Mouse (Mus musculus) heart, postnatal 36 days (tissue): ENCODE results near the gene Gas7. TPM values are rescaled to one million over a fixed set of nuclear protein-coding genes. Genes with fewer than 3 reads are reported as not detected.
A peak's percentile ranks its signal among the peaks of the same experiment; 100 is the strongest.

ENCODE experiments used
- DNase-seq, 2 experiments: peaks; one replicate each; pipeline ENCODE4 v3.0.0; 2021 to 2022
- intact Hi-C: fragments of 180-260 bp; cut with DNase I; formaldehyde crosslinking; loops from one replicate; pipeline ENCODE4 v1.15.1; 2025
- total RNA-seq, 2 experiments: library from RNA; stranded (reverse); gene quantifications; 2 replicates each; pipeline ENCODE4 v1.2.3; 2021

Gene Gas7
- total RNA-seq, 2 experiments from 2014 or later, result 10.2 to 10.3 TPM

DNA sequence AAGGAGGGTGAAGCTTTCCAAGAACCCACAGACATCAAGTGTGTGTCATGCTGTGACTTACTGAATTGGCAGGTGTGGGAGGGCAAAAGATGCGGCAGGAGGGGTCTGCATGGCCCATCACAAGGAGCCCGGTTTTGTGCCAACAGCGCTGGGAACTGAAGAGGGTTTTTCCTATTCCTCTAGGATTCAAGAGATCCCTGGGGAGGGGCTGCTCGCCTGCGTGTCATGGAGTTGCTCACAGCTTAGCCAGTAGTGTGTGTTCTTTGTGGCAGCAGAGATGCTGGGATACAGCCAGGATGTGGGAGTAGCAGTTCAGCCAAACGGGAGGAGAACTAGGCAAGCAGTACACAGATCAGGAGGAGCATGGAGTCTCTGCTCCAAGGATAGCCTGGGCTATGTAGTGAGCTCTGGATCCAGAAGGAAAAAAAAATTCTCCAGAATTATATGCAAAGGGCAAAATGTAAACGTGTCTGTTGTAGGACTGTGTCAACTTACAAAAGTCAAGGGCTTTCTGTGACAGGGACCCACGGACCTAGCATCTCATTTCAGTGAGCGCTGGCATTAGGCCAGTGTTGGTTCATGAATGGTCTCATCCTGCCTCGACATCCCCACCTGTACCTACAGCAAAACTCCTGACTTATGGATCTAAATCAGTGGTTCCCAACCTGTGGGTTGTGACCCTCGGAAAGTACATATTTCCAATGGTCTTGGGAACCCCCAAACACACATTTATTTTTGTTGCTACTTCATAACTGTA, 193.6 kb downstream of the Gas7 start:
- intact Hi-C loops, result loop anchor here (5.0 kb wide), 2 partner anchors 112 to 537 kb away; no protein-coding TSS in a partner anchor
- peak in 1 of 2 experiments; percentile 37 for DNase-seq

DNA sequence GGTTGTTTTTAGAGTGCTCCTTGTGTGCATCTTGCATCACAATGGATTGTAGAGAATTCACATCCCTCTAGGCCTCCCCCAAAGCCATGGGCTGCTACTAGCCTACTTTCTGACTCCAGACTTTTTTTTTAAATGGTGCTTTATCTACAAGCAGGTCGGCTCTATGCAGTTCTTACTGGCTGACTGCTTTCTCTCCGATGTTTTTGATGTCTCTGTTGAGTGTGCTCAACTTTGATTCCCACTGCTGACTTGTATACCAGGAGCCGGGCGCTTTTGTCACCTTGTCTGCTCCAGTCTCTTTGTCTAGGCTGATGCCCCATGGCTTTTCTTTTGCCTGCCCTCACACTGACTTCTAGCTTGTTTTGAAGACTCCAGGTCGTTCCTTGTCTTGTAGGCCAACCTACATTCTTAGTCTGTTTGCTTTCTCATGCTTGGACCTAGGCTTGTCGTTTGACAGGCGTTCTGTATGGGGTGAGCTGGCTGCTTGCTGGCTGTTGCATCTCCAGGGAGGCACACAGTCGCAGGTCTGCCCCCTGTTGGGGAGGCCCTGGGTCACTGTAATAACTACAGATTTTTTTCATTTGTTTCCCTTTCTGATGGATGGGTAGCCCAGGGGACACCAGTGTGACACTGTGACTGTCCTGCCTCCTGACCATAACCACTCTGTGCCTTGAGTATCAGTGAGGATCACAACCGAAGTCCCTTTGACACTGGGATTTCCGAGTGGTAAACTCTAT, 194.9 kb downstream of the Gas7 start:
- DNase-seq, result no peak
- intact Hi-C loops, result loop anchor here (5.0 kb wide), 2 partner anchors 113 to 538 kb away; no protein-coding TSS in a partner anchor

DNA sequence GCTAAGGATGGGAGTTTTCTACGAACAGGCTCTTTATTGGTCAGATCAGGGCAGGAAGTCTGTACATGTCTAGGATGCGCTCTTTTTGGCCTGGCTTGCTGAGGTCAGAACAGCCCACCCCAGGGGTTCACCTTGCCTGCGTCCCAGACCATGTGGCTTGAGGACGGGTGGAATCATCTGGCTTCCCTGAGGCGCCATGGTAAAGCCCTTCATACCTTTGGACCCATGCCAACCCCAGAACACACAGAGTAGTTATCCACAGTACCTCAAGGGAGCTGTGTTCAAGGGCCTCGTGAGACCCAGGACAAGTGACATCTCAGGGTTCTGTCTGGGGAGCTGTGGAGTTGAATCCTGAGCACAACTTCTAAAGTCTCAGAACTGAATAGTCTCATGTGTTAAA, 196.5 kb downstream of the Gas7 start:
- DNase-seq, result no peak
- intact Hi-C loops, result no loop called here

DNA sequence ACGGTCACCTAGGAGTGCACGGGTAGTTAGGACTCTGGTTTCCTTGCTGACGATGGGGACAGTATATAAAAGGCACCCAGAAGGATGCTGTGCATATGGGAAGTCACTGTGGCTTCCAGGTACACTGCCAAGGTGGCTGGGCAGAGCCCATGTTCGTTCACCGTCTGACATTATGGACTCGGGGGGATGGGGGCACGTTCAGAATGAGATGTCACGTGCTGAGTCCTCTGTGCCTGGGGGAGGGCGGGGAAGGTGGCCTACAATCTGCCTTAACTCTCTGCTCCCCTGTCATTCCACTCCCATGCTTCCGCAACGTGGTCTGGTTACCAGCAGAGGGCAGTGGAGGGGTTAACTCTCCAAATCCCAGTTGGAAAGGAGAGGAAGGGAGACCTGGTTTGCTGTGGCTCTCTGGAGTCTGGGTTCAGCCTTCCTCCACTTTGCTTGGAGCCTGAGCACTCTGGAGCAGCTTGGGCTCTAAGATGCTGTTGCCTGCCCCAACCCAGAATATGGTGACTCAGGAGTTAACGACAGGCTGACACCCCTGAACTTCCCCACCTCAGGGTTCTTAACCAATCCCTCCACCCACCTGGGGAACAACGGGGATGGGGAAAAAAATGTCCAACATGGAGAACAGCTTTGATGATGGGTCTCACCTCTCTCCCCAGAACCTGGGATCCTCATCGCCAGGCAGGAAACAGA, 197.1 kb downstream of the Gas7 start:
- DNase-seq, result no peak

DNA sequence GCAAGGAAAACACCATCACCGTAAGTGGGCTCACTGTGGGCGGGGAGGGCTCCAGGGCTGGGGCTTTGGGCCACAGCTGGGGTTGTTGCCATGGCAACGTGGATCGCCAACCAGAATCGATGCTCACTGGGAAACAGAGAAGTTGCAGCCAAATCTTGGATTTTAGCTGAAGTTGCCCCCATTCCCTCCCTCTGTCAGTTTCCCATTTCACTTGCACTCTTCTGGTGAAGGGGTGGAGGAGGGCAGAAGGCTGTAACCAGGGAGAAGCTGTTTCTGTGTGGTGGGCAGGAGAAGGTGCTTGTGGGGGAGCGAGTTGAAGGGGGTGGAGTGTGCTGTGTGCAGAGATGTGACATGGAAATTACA, 197.6 kb downstream of the Gas7 start:
- intact Hi-C loops, result no loop called here
- no peak for DNase-seq

More for the DNA sequence above, 197.1 kb downstream of the Gas7 start:
- intact Hi-C loops, result no loop called here

DNA sequence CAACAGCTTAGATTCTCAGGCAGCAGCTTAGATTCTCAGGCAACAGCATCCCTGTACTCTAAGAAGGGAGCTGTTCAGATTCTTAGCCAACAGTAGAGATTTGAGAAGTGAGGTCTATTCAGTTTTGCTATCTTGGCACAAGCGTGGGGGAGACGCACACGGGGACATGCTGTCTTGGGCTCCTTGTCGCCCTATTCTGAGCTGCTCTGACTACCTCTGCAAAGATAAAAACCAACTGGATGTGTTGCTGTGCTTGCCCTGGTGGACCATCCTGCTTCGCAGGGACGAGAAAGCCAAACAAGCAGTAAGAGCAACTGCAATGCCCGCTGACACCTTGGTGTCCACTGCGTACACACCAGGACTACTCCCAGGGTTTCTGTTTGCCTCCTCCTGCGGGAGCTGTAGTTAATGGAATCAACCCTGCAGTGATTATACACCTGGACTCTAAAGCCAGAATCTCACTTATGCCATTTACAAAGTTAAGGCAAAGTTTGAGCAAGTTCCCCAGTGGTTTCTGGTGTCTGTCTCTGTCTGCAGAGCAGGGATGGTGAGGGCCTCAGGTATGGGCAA, 198.4 kb downstream of the Gas7 start:
- DNase-seq, result no peak
- intact Hi-C loops, result no loop called here

DNA sequence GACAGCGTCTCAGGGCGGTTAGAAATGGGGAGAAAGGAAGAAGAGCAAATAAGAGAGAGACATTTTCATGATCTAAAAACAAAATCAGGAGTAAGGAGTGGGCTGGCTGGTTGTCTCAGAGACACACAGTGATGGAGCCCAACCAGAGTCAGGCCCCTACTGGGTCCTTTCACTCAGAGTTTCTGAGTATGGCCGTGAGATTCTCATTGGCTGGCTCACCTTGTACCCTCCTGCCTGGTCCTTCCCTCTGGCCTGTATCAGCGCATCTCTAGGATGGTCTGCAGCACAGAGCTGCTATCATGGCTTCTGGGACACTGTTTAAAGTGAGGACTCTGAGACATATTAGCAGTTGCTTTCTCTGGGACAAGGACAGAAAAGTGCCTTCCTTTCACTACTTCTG, 199.3 kb downstream of the Gas7 start:
- DNase-seq, result no peak
- intact Hi-C loops, result no loop called here

DNA sequence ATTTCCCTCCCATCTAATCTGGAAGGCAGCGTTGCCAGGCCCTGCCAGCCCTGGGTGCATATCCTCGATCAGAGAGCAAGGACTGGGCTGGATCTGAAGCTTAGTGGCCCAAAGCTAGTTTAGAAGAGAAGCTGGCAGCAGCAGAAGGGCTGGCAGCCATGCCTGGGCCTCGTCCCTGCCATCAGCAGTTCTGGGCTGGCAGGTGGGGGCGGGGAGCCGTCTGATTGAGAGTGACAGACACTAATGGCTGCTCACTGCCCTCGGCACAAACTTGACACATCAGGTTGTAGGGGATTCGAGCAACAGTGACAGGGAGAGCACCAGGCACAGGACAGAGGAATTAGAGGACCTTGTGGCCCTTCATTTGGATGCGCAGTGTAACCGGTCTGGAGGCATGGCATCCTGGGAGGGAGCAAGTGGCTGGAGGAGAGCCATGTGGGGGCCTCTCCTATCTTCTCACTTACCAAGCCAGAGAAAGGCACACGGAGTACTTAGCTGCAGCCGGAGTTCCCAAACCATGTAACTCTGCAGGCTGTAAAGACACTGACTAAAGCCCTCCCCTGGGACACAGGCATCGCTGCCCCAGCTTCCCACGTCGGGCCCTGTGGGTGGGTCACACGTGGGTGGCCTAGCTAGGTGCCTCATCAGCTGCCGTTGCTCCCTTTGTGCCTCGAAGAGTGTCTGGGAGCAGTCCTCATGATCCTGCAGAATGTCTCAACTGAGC, 200.2 kb downstream of the Gas7 start:
- no peak for DNase-seq
- intact Hi-C loops, result loop anchor here (5.0 kb wide), 1 partner anchor 157 kb away; no protein-coding TSS in a partner anchor

DNA sequence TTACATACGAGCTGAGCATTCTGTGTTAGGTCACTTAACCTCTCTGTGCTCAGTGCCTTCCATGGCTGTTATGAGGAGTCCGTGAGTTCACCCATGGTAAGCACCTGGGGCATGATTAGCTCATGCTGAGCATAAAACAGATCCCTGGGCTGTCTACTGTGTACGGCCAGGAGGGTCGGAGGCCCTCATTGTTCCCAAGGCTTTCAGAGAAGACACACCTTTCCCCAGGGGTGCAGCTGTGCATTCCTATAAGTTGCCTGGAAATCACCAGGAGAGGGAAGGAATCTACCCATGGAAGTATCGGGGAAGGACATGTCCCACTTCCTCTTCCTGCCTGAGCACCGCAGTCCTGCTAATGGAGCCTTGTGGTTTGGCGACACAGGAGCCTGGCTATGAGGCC, 201.1 kb downstream of the Gas7 start:
- DNase-seq, result no peak
- intact Hi-C loops, result loop anchor here (5.0 kb wide), 1 partner anchor 156 kb away; no protein-coding TSS in a partner anchor

DNA sequence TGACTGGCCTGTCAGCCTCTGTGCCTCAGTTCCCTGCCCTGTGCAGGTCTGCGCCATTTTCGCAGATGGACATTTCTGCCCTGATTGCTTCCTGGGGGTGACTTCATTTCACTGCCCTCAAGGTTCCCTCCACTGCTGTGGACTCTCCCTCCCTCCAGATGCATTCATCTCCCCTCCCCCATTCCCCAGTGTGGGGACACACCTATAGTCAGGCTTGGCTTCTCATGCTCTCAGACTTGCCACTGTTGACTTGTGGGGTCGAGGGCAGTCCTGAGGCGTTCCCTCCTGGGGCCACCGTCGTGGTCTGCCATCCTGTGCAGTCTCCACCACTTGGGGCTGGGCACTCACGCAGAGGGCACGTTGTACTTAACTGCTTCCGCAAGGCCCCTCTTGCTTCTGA, 201.6 kb downstream of the Gas7 start:
- intact Hi-C loops, result loop anchor here (1.0 to 5.0 kb wide), 2 partner anchors 19 to 155 kb away; no protein-coding TSS in a partner anchor
- DNase-seq, result no peak

DNA sequence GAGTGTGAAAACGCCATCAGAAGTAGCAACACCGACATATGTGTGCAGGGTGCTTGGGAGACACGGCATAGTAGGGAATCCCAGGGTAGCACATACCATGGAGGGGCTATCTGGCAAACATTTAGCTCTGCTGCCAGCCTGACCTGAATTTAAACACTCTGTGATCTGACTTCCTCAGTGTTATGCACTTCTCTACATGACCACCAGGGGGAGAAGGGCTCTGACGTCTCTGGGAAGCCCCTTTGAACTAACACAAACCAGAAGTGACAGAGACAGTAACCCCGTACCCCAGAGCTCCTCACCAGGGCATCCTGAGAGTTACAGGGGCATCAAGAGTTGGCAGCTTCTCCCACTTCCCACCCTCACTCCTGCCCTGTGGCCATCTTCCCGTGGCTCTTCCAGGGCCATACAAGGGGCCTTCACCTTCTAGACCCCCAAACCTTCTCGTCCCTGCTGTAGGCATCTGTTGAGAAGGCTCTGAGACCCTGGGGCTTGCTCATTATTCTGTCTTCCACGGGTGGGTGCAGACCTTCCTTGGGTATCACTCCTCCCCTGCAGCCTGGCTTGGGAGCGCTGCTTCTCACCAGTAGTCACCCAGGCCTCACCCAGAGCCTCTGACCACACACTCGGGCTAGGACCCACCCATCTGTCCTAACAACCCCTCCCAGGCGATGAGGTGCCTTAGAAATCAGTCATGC, 202.6 kb downstream of the Gas7 start:
- intact Hi-C loops, result loop anchor here (1.0 to 5.0 kb wide), 2 partner anchors 18 to 154 kb away; no protein-coding TSS in a partner anchor
- DNase-seq, result peak; percentile 34 to 38

DNA sequence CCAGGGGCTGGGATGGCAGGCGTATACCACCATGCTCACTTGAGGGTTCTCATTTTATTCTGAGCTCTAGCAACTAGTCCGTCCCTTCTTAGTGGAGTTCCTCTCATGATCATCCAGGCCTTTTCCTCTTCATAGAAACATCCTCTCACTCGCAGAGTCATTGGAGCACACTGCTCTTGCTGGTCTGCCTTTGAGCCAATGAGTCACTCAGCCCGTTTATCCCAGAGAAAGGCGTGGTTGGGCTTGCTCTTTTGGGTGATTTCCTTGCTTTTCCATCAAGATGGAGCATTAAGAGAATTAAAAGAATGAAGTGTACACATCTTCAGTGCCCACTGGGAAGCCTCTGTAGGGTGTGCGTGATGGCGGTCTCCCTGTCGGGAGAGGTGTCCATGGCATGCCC, 206.2 kb downstream of the Gas7 start:
- DNase-seq, result no peak
- intact Hi-C loops, result no loop called here

DNA sequence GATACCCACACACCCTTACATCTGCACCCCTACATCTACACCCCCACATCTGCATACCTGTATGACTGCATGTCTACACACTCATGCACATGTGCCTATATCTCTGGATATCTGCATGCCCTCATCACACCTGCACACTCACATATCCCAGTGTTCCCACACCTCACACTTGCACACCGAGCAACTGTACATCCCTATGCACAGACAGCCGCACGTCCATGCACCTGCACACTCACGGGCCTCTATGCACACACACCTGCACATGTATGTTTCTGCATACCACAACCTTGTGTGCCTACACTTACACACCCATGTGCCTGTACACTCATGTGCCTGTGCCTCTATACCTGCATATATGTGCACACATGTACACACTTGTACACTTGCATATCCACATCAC, 208.2 kb downstream of the Gas7 start:
- no peak for DNase-seq
- intact Hi-C loops, result no loop called here

DNA sequence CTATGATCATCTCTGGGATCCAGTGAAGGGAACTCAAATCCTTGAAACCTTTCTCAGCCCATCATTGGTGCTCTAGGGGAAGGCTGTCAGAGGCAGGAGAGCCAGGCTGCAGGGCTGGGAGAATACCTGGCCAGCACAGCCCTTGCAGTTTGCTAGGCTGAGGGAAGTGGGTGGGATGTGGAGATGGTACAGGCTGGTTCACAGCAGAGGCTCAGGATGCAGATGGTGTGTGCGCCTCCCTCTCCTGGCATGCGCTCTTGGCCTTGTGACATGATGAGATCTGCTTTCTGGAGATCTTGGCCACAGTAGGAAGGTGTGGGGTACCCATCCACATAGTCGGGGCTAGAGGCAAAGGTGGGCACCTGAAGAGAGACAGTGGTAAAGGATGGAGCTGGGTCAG, 209.0 kb downstream of the Gas7 start:
- DNase-seq, result no peak
- intact Hi-C loops, result no loop called here

DNA sequence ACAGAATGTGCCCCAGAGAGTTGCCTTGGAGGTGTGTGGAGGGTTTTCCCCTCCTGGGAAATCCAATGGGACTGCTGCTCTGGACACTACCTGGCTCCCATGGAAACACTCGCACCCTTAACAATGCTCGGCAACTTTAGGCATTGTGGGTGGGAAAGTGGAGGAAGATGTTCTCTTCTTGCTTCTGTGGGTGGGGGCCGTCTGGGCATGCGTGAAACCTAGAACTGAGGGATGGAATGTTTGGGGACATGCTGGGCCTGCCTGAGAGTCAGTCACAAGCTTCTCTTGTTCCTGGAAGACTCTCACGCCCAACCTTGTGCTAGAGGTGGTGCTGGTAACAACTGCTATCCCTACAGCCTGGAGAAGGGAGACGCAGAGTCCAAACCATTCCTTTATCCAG, 209.7 kb downstream of the Gas7 start:
- intact Hi-C loops, result no loop called here
- DNase-seq, result no peak

DNA sequence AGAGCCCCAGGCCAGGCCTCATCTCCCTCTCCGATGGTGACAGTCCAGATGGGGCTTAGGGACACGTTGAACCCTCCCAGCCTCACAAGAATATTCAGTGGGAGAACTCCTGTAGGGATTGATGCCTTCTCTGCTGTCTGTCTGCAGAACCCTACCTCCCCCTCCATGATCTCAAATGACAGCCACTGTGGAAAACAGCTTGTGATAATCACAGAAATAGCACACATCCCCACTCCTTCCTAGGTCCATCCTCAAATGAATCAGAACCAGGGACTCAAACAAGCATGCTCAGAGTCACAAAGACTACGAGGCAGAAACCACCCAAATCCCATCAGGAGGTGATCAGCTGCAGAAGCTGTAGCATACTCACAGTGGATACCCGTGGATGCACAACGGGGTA, 210.9 kb downstream of the Gas7 start:
- intact Hi-C loops, result no loop called here
- DNase-seq, result no peak

DNA sequence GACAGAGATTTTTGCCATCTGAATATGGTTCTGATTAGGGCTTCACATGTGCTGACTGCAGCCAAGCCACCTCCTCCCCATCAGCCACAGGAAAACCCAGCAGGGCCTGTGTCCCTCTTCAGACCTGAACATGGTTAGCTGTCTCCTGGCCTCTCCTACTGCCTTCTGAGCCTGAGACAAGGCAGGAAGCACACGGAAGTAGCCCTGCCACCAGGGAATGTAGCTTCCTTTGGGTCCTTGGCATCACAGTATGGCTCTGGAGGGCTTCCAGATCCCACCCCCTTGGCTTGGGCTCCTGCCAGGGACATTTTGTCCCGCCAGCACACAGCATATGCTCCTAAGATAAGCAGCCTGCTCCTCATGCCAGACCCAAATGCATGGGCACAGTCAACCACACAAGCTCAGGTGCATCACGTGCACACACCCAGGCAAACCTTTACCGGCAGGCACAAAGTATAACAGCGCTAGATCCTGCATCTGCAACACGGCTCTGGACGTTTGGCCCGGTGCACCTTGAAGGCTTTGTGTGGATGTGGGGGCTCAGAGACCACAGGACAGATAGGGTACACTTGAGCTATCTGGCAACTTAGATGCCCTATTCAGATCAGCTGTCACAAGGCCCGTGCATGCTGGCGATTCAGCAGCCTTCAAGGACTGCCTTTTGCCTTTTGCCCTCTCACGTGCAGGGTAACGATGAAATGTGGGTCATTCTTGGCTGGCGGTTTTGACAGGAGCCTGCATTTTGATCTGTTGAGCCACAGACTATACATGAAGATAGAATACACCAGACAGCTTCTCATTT, 212.5 kb downstream of the Gas7 start:
- DNase-seq, result peak; percentile 73 to 80
- intact Hi-C loops, result no loop called here

DNA sequence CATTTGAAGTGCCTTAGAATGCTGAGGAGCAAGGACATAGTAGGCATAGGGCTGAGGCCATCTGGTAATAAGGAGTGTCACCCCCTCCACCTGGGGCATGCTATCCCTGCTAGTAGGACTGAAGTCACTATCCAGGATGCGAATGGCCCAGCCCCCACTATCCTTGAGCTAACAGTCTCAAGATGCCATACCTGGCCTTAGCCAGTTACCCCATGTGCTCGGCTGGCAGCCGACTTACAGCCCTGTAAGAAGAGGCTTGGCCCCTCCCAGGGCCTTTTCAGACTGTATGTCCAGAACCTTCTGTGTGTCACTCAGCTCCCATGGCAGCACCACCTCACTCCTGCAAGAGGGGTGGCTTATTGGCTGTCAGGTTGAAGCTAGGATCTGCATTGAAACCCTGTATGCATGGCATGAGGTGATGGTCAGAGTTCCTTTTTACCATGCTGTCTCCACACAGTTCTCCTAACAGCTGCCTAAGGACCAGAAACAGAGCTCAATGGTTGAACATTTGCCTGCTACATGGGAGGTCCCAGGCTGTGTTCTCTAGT, 213.3 kb downstream of the Gas7 start:
- intact Hi-C loops, result no loop called here
- DNase-seq, result no peak

DNA sequence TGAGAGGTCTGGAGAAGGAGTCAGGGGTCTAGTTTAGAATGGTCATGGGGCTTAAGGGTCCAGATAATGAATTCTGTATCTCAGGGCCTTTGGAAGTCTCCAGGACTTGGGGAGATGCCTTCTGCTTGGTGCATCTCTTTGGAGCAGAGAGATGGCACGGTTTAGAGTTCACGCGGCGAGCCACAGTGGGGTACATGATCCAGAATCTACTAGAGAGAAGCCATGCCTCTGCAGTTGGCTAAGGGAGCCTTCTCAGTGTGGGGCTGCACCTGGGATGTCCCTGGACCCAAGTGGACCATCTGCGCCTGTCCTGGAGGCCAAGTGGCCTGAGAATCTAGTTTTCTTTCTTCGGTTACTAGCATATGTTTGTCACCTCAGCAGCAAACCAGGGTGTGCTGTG, 214.8 kb downstream of the Gas7 start:
- DNase-seq, result no peak
- intact Hi-C loops, result no loop called here
